Mouse (Mus musculus) cerebellum, adult 2 months (tissue): ENCODE measurements around the gene Nkx2-4.

Experiments
- CTCF ChIP-seq: fragments of 200-500 bp; IDR thresholded peaks from 2 replicates; pipeline ENCODE4 v1.5.1; 2011; ENCODE audit warnings: low read depth, mild to moderate bottlenecking, control low read depth, low read length, moderate library complexity, borderline replicate concordance; ENCODE audit not compliant: insufficient read depth
- POLR2A ChIP-seq: fragments of 200-500 bp; IDR thresholded peaks from 2 replicates; pipeline ENCODE4 v1.6.1; 2011; ENCODE audit warnings: low read length, control low read depth, borderline replicate concordance; ENCODE audit not compliant: insufficient read depth

DNA sequence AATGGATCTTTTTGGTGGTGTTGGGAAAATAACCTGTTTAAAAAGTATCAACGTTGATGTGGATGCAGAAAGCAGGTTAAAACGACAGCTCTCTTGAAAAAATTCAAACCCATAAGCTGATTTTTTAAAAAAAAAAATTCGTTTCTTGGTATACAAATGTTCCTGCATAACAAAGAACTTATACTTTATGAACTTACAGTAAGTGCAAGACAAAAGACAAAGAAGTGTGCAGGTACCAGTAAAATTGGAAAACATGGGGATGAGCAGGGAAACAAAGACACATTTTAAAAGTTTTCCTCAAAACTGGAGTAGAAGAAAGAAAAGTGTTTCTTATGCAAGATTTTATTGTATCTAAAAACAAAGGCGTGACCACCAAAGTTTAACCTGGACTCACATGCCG is 1.2 kb upstream of the Nkx2-4 start:
- TF ChIP-seq CTCF (no peak), POLR2A (no peak)
